Mouse (Mus musculus): ENCODE measurements around the gene Siah3. TPM values are rescaled to one million over a fixed set of nuclear protein-coding genes. Genes with fewer than 3 reads are reported as not detected.

Siah3 gene
- total RNA-seq, 2 experiments from 2014 or later: not detected

DNA sequence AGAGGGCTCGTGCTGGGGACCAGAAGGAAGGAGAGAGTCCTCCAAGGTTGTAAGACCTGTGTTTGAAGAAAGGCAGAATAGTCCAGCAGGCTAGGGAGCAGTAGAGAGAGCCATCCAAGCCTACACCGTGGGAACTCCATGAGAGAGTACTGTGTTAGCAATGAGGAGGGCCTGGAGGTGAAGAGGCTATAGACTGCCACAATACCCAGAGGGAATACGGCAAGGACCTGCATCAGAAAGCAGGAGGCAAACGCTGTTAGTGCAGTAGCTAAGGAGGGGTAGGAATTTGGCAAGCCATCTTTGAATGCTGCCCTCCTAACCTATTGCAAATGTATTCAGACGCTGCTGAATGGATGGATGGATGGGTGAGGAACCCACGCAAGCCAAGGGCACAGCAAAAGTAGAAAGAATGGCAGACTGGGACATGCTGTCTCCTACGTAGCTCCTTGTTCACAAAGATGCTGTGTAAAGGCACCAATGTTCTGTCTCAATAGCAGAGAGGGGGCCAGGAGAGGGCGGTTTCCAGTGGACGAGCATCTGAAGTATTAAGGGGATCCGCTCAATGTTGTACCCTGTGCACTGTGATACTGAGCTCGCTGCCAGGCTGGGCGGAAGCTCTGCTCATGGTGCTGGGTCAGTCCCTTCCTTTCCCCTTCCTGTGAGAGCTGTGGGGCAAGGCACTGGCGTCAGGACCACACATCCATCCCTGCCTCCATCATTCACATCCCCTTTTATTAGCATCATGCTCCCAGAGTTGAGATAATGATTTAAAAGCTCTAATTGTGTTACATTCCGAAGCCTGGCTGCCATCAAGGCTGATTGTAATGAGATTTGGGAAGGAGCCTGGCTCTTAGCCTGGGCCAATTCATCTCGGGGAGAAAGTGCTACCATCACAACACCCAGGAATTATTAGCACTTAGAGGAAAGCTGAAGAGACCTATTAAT is 26.7 kb downstream of the Siah3 start:
- intact Hi-C loops (cut with DNase I): no loop called here
- no peak for TF ChIP-seq CTCF (IDR thresholded peaks at IDR 0.05)
- H3K4me3 ChIP-seq: no peak overlapping the region
- no peak overlapping the region for H3K27ac ChIP-seq
- no peak for DNase-seq

DNA sequence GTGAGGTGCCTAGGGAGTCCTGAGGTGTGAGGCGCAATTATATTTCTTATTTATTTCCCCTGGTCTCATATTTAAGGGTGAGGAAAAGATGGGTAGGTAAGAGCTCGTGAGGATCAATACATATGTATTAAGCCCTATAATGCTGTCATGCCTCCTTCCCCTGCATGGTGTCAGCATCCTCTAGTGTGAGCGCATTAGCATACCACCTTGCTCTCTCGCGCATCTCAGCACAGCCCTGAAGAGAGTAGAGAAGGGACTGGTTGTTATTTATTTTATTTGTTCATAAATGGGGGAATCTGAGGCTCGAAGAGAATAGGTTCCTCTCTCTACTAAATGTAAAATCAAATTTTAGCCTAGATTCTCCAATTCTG is 27.4 kb downstream of the Siah3 start:
- no peak overlapping the region for H3K27ac ChIP-seq
- no peak for DNase-seq
- no peak overlapping the region for H3K4me3 ChIP-seq
- intact Hi-C loops (cut with DNase I): no loop called here
- TF ChIP-seq CTCF (IDR thresholded peaks at IDR 0.05): no peak

DNA sequence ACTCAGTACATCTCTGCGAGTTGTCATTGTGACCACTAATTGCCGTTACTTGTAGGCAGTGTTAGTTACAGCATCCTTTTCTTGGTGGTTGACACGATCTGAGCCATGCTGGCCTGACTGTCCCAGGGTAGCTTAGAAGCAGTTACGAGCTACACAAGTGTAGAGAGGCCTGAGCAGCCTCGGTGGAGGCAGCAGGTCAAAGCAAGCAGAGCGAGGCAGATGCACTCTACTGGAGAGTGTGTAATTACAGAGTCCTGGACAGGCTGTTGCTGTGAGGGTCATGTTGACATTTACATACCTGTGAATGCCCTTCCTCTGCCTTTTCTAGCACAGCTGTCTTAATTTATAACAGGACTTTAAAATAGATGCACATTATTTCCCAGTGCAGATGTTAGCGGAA is 32.1 kb downstream of the Siah3 start:
- no peak overlapping the region for H3K27ac ChIP-seq
- intact Hi-C loops (cut with DNase I): no loop called here
- TF ChIP-seq CTCF (IDR thresholded peaks at IDR 0.05): no peak

DNA sequence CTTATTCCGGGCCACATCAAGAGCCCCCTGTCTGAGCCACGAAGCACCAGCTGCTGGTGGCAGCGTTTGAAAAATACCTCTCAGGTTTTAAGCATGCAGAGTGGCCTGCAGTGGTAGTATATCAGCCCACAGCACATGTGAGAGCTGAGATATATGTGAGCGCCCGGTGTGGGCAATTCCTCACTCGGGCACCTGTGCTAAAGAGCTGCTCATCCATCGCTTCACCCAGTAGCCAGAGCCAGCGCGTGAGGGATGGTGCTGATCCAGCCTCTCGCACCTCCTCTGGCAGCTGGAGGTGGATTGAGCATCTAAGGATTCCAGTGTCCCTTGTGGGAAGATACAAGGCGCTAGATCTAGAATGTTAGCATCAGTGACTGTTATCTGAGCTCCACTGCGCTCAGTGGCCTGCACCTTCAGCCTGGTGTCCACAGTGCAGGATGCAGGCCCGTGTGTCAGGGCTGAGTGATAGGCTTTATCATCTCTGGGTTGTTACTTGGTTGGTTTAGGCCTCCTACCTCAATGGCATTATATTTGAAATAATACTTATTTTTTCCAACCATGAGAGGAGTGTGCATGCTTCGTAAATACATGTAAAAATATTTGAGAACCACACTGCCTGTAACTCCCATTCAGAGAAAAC is 37.9 kb downstream of the Siah3 start:
- H3K27ac ChIP-seq: no peak overlapping the region
- H3K4me3 ChIP-seq: no peak overlapping the region
- TF ChIP-seq CTCF (IDR thresholded peaks at IDR 0.05): no peak
- DNase-seq: no peak
- intact Hi-C loops (cut with DNase I): no loop called here

More for the DNA sequence above, 32.1 kb downstream of the Siah3 start:
- DNase-seq: no peak
- H3K4me3 ChIP-seq: no peak overlapping the region

DNA sequence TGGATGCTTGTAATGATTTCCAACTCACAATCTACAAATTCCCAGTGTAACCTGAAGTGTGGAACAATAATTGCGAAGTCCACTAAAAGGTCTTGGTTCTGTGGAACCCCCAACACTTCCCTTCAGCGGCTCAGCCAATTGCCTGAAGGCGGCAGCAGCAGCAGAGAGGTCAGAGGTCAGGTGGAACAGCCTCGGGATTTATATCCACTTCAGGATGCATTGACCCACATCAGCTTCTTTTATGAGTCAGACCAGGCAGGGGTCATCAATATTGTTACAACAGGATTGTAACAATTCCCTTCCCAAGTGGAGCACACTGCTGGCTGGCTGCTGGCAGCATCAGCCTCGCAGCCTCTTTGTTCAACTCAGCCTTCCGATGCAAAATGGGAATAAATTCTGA is 39.1 kb downstream of the Siah3 start:
- TF ChIP-seq CTCF (IDR thresholded peaks at IDR 0.05): no peak
- no peak overlapping the region for H3K4me3 ChIP-seq
- H3K27ac ChIP-seq: no peak overlapping the region
- intact Hi-C loops (cut with DNase I): no loop called here
- no peak for DNase-seq

DNA sequence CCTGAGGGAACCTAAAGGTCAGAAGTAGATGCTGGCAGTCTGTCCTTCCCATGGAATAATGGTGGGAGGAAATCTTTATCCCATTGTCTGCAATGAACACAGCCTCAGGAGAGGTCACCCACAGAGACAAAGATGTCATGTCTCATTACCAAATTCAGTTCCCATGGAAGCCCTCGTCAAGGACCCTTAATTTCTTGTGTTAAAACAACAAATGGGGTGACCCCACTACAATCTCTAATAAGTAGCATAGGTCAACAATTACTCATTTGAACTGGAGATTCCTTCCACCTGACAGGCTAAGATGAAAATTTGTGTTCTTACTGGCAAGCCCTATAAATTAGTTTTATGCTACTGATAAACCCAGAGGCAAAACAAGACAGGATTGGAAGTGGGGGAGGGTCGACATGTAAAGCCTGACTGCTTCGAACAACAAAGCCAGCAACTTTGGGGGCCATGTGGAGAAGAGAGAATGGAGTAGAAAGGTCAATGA is 45.8 kb downstream of the Siah3 start:
- no peak overlapping the region for H3K4me3 ChIP-seq
- DNase-seq: no peak
- TF ChIP-seq CTCF (IDR thresholded peaks at IDR 0.05): no peak
- no peak overlapping the region for H3K27ac ChIP-seq
- intact Hi-C loops (cut with DNase I): no loop called here

DNA sequence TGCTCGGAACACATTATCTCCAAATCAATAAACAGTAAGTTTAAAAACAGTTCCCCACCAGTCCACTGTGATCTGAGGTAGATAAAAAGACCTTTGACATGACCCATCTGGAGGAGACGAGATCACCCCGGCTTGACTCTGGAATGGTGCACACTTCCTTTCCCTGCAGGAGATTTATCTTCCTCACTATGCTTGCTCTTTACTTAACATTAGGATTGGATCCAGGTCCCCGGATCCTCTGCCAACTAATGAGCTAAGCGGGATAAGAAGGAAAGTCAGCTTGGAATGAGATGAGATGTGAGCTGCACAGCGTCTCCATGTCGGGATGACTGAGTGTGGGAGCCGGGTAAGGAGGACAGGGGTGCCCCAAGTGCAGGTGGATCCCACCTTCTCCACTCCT is 46.7 kb downstream of the Siah3 start:
- no peak for TF ChIP-seq CTCF (IDR thresholded peaks at IDR 0.05)
- Histone ChIP-seq H3K4me3 (no peak overlapping the region), H3K27ac (no peak overlapping the region)
- intact Hi-C loops (cut with DNase I): no loop called here
- DNase-seq: no peak

DNA sequence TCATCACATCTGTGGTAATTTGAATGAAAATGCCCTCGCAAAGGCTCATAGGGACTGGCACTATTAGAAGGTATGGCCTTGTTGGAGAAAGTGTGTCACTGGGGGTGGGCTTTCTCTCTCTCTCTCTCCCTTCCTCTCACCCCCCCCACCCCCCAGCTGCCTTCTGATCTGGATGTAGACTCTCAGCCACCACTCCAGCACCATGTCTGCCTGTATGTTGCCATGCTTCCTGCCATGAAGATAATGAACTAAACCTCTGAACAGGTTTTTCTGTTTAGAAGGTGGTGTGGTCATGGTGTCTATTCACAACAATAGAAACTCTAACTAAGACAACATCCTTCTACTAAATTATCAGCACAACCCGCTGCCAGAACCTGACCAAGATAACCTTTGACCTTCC is 48.5 kb downstream of the Siah3 start:
- no peak for TF ChIP-seq CTCF (IDR thresholded peaks at IDR 0.05)
- Histone ChIP-seq H3K27ac (no peak overlapping the region), H3K4me3 (no peak overlapping the region)
- DNase-seq: no peak
- intact Hi-C loops (cut with DNase I): no loop called here

DNA sequence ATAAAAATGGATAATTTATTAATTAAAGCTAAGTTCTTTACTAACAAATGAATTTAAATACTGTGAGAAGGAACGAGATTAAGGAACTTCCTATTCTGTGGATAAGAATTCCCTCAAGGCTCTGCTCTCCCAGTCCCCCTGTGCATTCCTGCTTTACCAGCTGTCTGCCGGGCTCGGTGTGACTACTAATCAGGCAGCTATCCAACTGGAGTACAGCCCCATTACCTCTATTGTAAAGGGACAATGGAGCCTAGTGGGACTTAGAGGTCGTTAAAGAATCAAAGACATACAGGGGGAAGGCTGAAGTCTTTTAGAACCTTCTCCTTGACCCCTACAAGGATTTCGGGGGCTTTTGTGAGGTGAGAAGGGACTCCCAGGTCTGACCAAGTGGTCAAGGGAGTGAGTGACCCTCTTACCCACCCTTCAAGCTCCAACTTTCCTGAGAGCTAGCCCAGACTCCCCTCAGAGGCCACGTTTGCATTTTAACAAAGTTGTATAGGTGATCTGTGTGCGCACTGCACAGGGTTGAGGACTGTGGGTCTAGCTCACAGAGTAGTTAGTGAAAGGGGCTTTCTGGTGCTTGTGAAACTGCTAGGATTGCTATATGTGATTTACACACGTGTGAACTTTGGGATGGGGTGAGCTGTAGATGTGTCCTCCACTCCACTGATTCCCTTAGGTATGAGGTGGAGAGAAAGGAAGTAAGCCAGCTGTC is 49.5 kb downstream of the Siah3 start:
- no peak for TF ChIP-seq CTCF (IDR thresholded peaks at IDR 0.05)
- no peak overlapping the region for H3K4me3 ChIP-seq
- H3K27ac ChIP-seq: no peak overlapping the region
- DNase-seq: no peak
- intact Hi-C loops (cut with DNase I): no loop called here

DNA sequence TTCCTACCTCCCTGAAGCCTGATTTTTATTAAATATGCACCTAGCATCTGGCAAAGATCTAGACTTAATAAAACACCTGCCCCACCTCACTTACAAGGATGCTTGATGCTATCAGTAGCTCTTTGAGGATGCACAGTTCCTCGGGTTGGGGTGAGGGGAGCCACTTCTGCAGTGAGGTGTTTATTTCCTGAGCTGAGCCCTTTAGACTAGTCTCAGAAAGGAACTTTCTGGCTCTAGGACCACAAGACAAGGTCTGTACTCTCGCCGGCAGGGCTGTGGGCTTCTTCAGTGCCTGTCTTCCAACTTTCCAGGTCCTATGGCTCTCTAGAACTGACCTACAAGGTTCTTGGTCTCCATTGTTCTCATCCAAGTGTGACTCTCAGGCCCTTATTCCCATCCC is 50.5 kb downstream of the Siah3 start:
- intact Hi-C loops (cut with DNase I): no loop called here
- H3K4me3 ChIP-seq: no peak overlapping the region
- H3K27ac ChIP-seq: no peak overlapping the region
- no peak for TF ChIP-seq CTCF (IDR thresholded peaks at IDR 0.05)
- DNase-seq: no peak

DNA sequence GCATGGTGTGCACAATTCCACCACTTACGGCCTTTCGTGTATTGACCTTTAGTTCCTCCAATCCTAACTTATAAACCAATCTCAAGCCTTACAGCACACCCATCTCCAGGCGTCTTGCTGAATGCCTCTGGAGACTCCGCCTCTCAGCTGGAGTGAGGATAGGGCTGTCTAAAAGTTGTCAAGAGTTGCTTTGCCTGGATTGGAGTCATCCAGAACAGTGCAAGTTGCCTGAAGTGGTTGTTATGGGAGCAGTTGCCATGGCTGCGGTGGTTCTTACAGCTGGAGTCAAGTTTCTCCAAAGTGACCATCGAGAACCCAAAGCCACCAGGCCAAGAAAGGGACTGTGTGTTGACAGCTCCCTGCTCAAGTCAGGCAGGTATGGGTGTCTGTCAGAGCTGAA is 54.3 kb downstream of the Siah3 start:
- TF ChIP-seq CTCF (IDR thresholded peaks at IDR 0.05): no peak

DNA sequence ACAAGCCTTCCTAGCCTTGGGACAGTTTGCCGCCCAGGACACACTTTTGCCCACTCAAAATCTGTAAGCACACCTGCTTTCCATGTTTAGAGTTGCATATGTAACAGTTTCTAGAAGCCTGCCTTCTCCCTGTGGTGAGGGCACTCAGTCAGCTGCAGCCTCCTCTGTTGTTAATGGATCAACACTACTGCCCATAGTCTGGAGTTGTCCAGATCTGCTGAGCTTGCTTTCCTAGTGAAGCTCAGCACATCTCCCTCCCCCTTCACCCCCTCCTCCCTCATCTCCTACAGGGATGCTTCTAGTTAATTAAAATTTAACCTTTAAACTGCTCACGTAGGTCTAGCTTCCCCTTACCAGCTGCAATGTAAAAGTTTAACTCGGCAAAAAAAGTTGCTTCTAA is 57.2 kb downstream of the Siah3 start:
- TF ChIP-seq CTCF (IDR thresholded peaks at IDR 0.05): no peak
- no peak overlapping the region for H3K27ac ChIP-seq
- no peak overlapping the region for H3K4me3 ChIP-seq
- intact Hi-C loops (cut with DNase I): no loop called here
- no peak for DNase-seq

More for the DNA sequence above, 54.3 kb downstream of the Siah3 start:
- DNase-seq: no peak
- no peak overlapping the region for H3K27ac ChIP-seq
- no peak overlapping the region for H3K4me3 ChIP-seq
- intact Hi-C loops (cut with DNase I): no loop called here

DNA sequence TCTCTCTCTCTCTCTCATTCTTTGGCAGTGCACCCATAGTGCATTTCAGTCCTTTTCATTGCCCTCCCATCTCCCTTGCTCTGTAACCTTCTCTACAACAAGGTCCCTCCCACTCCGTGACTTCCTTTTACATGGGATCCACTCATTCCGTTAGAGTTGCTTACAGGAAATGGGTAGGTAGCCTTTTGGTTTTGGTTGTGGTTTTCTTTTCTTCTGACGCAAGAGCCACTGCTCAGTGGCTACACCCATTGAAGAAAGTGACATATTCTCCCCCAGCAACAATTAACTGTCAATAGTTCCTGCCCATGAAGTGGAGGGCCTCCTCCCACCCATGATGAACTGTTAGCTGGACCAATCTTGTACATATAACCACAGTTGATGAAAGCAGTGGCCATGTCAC is 60.4 kb downstream of the Siah3 start:
- intact Hi-C loops (cut with DNase I): no loop called here
- no peak for DNase-seq
- no peak for TF ChIP-seq CTCF (IDR thresholded peaks at IDR 0.05)
- Histone ChIP-seq H3K4me3 (no peak overlapping the region), H3K27ac (no peak overlapping the region)

Measured in gastrocnemius, adult 2 months (tissue).